Mouse (Mus musculus): Measurements from ENCODE around the gene H1fx.

- no peak for TF ChIP-seq GATA1 (IDR thresholded peaks at IDR 0.05; ENCODE audit: borderline replicate concordance, low read length)
- TF ChIP-seq FLI1 (IDR thresholded peaks at IDR 0.05; ENCODE audit: low read length), result no peak
These were observed 44.2 kb downstream of the H1fx start for GRCm38 (mm10) chr6:87937178-87937788.
